Mouse (Mus musculus): ENCODE results near the gene Snx3.
A peak's percentile ranks its signal among the peaks of the same experiment; 100 is the strongest.

Gene Snx3

GRCm38 (mm10) chr10:42502349-42503111, 700 bp downstream of the Snx3 start:
- peak; percentile 45 for ATAC-seq (ENCODE audit: insufficient number of reproducible peaks, low FRiP score, low TSS enrichment)

- ATAC-seq (ENCODE audit: insufficient number of reproducible peaks, low FRiP score, low TSS enrichment), result no peak
Measured at GRCm38 (mm10) chr10:42504096-42504710, 2.4 kb downstream of the Snx3 start.

DNA sequence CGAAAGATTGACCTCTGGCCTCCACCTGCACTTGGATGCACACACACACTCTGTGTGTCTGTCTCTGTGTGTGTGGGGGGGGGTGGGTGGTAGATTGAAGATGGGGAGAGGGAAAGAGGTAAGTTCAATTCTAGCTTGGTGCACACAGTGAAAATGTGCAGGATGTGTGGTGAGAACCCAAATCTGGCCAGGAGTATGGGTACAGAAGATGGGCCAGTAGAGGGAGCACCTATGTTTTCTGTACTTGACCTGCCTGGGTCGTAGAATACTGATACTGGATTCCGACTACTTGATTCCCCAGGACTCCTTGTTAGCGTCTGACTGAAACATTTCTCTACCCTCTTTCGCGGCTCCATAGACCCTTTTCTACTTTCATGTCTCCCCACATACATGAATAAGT, 8.3 kb downstream of the Snx3 start:
- no peak for ATAC-seq (ENCODE audit: insufficient number of reproducible peaks, low FRiP score, low TSS enrichment)

GRCm38 (mm10) chr10:42511184-42512135, 9.6 kb downstream of the Snx3 start:
- ATAC-seq (ENCODE audit: insufficient number of reproducible peaks, low FRiP score, low TSS enrichment), result no peak

DNA sequence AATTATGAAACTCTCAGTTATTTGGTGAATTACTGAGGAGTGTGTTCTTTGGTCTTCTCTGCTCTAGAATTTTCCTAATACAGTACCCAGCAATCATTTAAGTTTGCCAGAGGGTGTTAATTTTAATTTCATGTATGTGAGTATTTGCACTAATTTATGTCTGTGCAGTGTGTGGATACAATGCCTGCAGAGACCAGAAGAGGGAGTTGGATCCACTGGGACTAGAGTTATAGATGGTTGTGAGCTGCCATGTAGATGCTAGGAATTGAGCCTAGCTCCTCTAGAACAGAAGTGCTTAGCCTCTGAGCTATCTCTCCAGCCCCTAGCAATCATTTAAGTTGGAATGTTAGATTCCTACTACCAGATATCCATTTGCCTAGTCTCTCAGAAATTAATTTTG, 12.3 kb downstream of the Snx3 start:
- ATAC-seq (ENCODE audit: insufficient number of reproducible peaks, low FRiP score, low TSS enrichment), result no peak

GRCm38 (mm10) chr10:42518363-42518762, 16.5 kb downstream of the Snx3 start:
- ATAC-seq (ENCODE audit: insufficient number of reproducible peaks, low FRiP score, low TSS enrichment), result no peak

DNA sequence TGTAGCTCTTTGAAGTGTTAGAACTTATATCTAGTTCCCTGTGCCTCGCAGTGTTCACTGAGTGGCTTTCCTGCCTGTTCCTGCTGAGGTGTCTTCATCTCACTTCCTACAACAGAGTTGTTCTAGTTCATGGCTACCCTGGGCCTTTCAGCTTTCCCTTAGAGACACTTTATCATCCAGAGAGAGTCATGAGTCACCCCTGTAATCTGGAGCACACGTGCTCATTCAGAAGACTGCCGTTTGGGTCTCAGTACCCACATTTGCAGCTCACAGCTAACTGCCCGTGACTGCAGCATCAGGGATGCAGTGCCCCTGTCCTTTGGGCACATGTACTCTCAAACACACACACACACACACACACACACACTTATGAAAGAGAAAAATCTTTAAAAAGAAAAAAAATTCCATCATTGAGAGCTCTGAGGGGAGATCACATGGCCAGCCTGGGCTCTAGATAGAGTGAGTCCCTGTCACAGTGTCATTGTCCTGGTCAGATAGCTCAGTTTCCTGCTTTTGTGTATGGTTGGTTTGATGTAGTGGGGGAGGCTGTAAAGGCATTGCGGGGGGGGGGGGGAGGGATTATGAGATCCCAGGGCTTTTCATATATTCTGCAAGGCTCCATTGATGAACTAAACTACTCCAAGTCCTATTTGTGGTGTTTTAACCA, 19.6 kb downstream of the Snx3 start:
- no peak for ATAC-seq (ENCODE audit: insufficient number of reproducible peaks, low FRiP score, low TSS enrichment)

- ATAC-seq (ENCODE audit: insufficient number of reproducible peaks, low FRiP score, low TSS enrichment), result no peak
Measured at GRCm38 (mm10) chr10:42522912-42523311, 21.1 kb downstream of the Snx3 start.

DNA sequence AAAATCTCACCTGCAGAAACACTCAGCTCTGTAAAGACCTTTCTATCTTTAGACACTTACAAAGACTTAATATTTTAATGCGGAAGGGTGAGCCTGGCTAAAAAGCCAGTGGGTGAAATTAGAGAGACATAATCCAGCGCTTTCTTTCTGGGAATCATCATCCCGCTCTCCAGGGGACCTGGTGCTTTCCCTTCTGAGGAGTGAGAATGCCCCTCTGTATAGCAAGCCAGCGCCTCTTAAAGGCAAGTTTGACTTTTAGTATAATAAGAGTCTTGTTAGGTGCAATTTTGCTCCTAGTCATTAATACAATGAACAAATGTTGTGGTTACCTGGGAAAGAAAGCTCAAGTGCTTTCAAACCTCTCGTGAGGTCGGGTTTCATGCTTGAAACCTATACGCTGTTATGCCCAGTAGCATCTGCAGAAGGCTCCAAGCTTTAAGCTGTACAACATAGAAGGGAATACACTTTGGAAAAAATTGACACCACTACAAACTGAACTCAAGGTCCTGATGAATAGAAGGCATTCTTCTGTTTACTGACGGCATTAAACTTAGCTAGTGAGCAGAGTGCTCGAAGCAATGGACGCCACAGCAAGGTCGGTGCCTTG, 21.8 kb downstream of the Snx3 start:
- ATAC-seq (ENCODE audit: insufficient number of reproducible peaks, low FRiP score, low TSS enrichment), result no peak

- no peak for ATAC-seq (ENCODE audit: insufficient number of reproducible peaks, low FRiP score, low TSS enrichment)
Measured at GRCm38 (mm10) chr10:42525682-42526081, 23.9 kb downstream of the Snx3 start.

DNA sequence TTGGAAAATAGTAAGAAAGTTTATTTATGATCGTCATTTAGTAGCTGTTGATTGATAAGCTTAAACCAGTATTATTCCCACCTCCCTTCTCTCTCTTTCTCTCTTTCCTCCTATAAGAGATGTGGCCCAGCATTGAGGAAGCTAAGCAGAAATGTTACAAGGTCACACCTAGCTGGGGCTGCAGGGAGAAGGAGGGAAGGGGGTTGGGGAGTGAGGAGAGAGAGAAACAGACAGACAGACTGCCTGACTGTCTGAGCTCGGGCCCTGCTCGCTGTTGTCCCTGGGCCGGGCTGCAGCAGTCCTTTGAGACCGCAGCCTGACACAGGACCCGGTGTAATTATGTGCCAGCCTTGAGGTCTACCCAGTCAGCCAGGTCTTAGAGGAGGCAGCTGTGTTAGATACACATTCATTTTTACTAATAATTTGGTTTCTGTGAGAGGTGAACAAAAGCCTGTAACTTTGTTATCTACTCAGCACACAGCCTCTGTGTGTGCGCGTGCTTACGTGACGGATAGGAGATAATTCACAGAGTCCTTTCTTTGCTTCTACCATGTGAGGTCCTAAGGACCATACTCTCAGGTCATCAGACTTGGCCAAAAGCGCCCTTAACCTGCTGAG, 32.1 kb downstream of the Snx3 start:
- ATAC-seq (ENCODE audit: insufficient number of reproducible peaks, low FRiP score, low TSS enrichment), result no peak

- ATAC-seq (ENCODE audit: insufficient number of reproducible peaks, low FRiP score, low TSS enrichment), result no peak
Measured at GRCm38 (mm10) chr10:42537571-42538316, 35.9 kb downstream of the Snx3 start.

DNA sequence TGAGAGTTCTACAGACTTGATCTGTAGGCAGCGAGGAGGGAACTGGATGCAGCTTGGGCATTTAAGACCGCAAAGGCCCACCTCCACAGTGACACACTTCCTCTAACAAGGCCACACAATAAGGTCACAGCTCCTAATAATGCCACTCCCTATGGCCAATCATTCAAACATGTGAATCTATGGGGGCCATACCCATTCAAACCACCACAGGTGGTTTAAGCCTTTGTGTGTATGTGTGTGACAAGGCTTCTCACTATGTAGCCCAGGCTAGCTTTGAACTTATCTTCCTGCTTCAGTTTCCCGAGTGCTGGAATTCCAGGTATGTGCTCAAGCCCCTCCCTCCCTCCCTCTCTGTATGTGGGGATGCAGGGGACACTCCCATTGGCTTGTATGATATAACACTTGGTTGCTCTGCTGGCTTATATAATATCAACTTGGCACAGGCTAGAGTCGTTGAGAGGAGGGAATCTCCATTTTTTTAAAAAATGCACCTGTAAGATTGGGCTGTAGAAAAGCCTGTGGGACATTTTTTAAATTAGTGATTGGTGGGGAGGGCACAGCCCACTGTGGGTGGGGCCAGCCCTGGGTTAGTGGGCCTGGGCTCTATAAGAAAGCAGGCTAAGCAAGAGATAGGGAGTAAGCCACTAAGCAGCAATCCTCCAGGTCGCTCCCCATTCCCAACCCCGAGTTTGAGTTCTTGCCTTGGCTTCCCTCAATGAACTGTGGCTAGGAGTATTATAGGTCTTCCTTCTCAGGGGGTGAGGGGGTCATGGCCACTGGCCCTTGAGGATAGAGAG, 44.1 kb downstream of the Snx3 start:
- no peak for ATAC-seq (ENCODE audit: insufficient number of reproducible peaks, low FRiP score, low TSS enrichment)

GRCm38 (mm10) chr10:42546507-42546906, 44.7 kb downstream of the Snx3 start:
- ATAC-seq (ENCODE audit: insufficient number of reproducible peaks, low FRiP score, low TSS enrichment), result no peak

- no peak for ATAC-seq (ENCODE audit: insufficient number of reproducible peaks, low FRiP score, low TSS enrichment)
Measured at GRCm38 (mm10) chr10:42559581-42560200, 57.9 kb downstream of the Snx3 start.

- no peak for ATAC-seq (ENCODE audit: insufficient number of reproducible peaks, low FRiP score, low TSS enrichment)
Measured at GRCm38 (mm10) chr10:42562272-42562671, 60.4 kb downstream of the Snx3 start.

GRCm38 (mm10) chr10:42572567-42572966, 70.7 kb downstream of the Snx3 start:
- no peak for ATAC-seq (ENCODE audit: insufficient number of reproducible peaks, low FRiP score, low TSS enrichment)

- no peak for ATAC-seq (ENCODE audit: insufficient number of reproducible peaks, low FRiP score, low TSS enrichment)
Measured at GRCm38 (mm10) chr10:42572971-42573370, 71.1 kb downstream of the Snx3 start.

Data from cerebellum, adult (tissue).